Mouse (Mus musculus) heart, adult 2 months (tissue): Measurements from ENCODE around the gene Gm37240. TPM values are rescaled to one million over a fixed set of nuclear protein-coding genes. Genes with fewer than 3 reads are reported as not detected.

Experiments
- DNase-seq, 2 experiments: peaks; one replicate each; pipeline ENCODE4 v3.0.0; 2021
- H3K27ac ChIP-seq: fragments of 200-600 bp; 2 replicates; pipeline ENCODE4 v1.8.1; 2022
- H3K27me3 ChIP-seq: fragments of 200-500 bp; 2 replicates; pipeline ENCODE4 v1.6.1; 2012; ENCODE audit warnings: mild to moderate bottlenecking, low read length, inconsistent platforms, mixed read lengths; ENCODE audit not compliant: control insufficient read depth, insufficient read depth
- H3K36me3 ChIP-seq: fragments of 200-500 bp; 2 replicates; pipeline ENCODE4 v1.6.1; 2012; ENCODE audit warnings: low read length, inconsistent platforms; ENCODE audit not compliant: control insufficient read depth, insufficient read depth
- H3K4me1 ChIP-seq: fragments of 200-500 bp; 2 replicates; pipeline ENCODE4 v1.6.1; 2011; ENCODE audit warnings: low read length; ENCODE audit not compliant: control insufficient read depth, insufficient read depth
- H3K4me3 ChIP-seq: fragments of 200-600 bp; 2 replicates; pipeline ENCODE4 v1.8.1; 2022
- H3K79me2 ChIP-seq: fragments of 200-500 bp; replicated peaks from 2 replicates; pipeline ENCODE4 v1.6.1; 2012; ENCODE audit warnings: mild to moderate bottlenecking, inconsistent platforms, low read length, moderate library complexity, mixed read lengths; ENCODE audit not compliant: control insufficient read depth, insufficient read depth
- H3K9ac ChIP-seq: fragments of 200-500 bp; 2 replicates; pipeline ENCODE4 v1.6.1; 2012; ENCODE audit warnings: low read depth, mild to moderate bottlenecking, control low read depth, inconsistent platforms, low read length, mixed read lengths
- CTCF ChIP-seq: fragments of 200-600 bp; IDR thresholded peaks from 2 replicates; pipeline ENCODE4 v1.8.1; 2022; ENCODE audit warnings: antibody characterized with exemption, mild to moderate bottlenecking, moderate library complexity
- EP300 ChIP-seq: fragments of 200-500 bp; IDR thresholded peaks from 2 replicates; pipeline ENCODE4 v1.6.1; 2011; ENCODE audit warnings: low read depth, low read length, control low read depth; ENCODE audit not compliant: insufficient read depth
- POLR2A ChIP-seq: fragments of 200-500 bp; IDR thresholded peaks from 2 replicates; pipeline ENCODE4 v1.6.1; 2011; ENCODE audit warnings: mild to moderate bottlenecking, low read depth, low read length, control low read depth; ENCODE audit not compliant: insufficient read depth
- WGBS: fragments of 180-500 bp; shearing (Covaris S2); methylation state at CpG from one replicate; pipeline ENCODE4 v1.1.7; 2018; 5-methylcytosine and 5-hydroxymethylcytosine counted together
- intact Hi-C: fragments of 180-260 bp; cut with DNase I; formaldehyde crosslinking; loops from one replicate; pipeline ENCODE4 v1.15.1; 2025
- polyA plus RNA-seq: library from polyadenylated mRNA; depleted of rRNA; stranded (reverse); fragments of >200 nt; gene quantifications from 2 replicates; pipeline ENCODE4 v1.2.3, GENCODE M21; 2012
- total RNA-seq, 2 experiments: library from RNA; stranded (reverse); gene quantifications; 2 replicates each; pipeline ENCODE4 v1.2.3; 2021

Gene Gm37240
- total and polyA plus RNA-seq, 3 experiments = 25.0 to 45.3 (median 36.6) TPM

DNA sequence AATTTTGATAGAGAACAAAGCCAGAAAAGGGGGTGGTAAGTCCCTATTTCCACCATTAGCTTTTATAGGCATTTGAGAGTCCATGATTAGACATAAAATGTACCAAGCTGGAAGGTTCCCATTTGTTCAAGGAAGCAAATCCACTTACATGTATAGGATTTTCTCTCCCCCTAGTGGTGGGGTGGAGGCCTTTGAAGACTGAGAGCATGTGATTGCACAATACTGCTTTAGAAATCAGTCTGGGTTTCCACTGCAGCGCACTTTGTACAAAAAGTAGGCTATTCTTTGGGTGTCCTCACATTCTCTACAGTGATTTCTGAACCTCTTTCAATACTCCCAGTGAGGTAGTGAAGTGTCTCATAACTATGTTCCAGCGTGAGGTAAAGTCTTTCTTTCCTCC lies 316.0 kb downstream of the Gm37240 start:
- no peak for TF ChIP-seq EP300
- TF ChIP-seq CTCF = peak; percentile 83
- Histone ChIP-seq H3K36me3 (peaks cover 2% of the 10 kb centered on the region), H3K27ac (peak overlapping the region; percentile 61), H3K4me1 (peaks cover 1% of the 10 kb centered on the region), H3K9ac (no peak overlapping the region), H3K4me3 (no peak overlapping the region), H3K27me3 (no peaks in the 10 kb centered on the region), H3K79me2 (no peaks in the 10 kb centered on the region)
- intact Hi-C loops = loop anchor here (1.0 to 10.0 kb wide), 3 partner anchors 351 to 986 kb away; partner anchors contain the start of gene Arfip1
- DNase-seq = peak in 1 of 2 experiments; percentile 42
- 44% methylated on average over 2 of the region's 2 CpGs for WGBS

DNA sequence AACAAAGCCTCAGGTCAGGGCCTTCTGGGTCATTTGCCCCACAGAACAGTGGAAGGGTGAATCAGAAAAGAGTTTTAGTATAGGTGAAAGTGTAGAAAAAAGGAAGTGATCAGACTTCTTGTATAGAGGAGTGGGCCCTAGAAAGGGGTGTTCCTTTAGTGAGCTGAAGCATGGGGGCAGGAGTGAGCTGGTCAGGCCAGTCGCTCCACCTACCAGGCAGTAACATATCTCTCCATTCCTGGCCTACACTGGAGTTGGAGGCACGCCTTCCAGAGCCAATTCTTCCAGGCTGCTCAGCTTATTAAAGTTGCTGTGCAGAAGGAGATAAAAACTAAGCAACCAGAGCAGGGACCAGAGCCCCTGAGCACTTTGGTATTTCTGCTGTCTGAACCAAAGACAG lies 322.7 kb downstream of the Gm37240 start:
- Histone ChIP-seq H3K27me3 (no peaks in the 10 kb centered on the region), H3K4me3 (no peak overlapping the region), H3K36me3 (no peaks in the 10 kb centered on the region), H3K27ac (peak overlapping the region; percentile 20; the same call in 1 of the 2 replicates), H3K9ac (no peak overlapping the region), H3K79me2 (no peaks in the 10 kb centered on the region), H3K4me1 (no peaks in the 10 kb centered on the region; the same call in 1 of the 2 replicates)
- intact Hi-C loops = no loop called here
- no peak for DNase-seq
- WGBS = 48% methylated on average over 2 of the region's 2 CpGs
- peak; percentile 25; the same call in 1 of the 2 replicates for TF ChIP-seq CTCF
- TF ChIP-seq POLR2A = no peak

DNA sequence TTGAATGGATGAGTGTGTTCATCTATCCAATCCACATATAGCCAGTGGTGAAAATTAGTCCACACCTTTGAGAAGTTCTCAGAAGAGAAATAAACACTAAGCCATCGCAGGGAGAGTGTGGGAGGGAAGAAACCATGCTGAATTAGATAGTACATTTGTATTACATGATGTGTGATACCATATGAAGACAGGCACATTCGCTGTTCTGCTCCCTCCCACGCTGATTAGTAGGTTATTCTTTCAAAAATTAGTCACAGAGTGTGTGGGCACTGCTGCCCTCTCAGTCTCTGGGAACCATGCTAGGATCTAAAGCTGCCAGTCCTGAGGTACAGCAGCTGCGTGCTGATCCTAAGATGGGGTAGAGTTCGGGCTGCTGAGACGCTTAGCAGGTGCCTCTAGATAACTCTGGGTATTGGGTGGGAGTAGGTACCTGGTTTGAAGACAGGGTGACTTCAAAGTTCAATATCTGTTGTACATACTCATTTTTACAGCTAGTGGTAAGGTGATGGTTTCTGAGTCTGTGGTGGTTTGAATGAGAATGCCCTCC lies 333.5 kb downstream of the Gm37240 start:
- H3K36me3 ChIP-seq = peaks cover 6% of the 10 kb centered on the region; the same call in 1 of the 2 replicates
- DNase-seq = no peak
- no peaks in the 10 kb centered on the region for H3K27me3 ChIP-seq
- no peaks in the 10 kb centered on the region for H3K79me2 ChIP-seq
- no peak overlapping the region for H3K4me3 ChIP-seq
- TF ChIP-seq EP300 = no peak
- peak overlapping the region; percentile 90; the same call in 1 of the 2 replicates for H3K27ac ChIP-seq
- H3K9ac ChIP-seq = no peak overlapping the region
- WGBS = 72% methylated on average over 6 of the region's 6 CpGs
- intact Hi-C loops = loop anchor here (5.0 kb wide), 1 partner anchor 37 kb away; no protein-coding TSS in a partner anchor
- H3K4me1 ChIP-seq = peaks cover 2% of the 10 kb centered on the region; the same call in 1 of the 2 replicates

DNA sequence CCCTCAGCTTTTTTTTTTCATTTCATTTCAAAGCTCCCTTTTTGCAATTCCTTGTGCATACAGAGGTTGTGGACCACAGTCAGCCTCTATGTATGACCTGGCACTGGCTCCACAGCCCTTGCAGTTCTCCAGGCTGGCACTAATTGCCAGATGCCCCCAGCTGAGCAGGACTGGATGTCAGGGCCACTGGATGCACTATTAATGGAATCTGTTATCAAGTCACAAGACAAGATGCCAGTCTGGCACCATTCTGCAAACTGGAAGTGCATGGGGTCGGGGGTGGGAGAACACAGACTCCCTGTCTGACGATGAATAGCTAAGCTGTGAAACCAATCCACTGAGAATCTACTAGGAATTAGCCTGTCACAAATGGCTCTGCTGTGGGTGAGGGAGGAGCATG lies 336.0 kb downstream of the Gm37240 start:
- Histone ChIP-seq H3K36me3 (peaks cover 6% of the 10 kb centered on the region; the same call in 1 of the 2 replicates), H3K4me3 (peak overlapping the region; percentile 1; the same call in 1 of the 2 replicates), H3K4me1 (peaks cover 2% of the 10 kb centered on the region; the same call in 1 of the 2 replicates), H3K27me3 (no peaks in the 10 kb centered on the region), H3K9ac (peak overlapping the region; percentile 46; the same call in 1 of the 2 replicates), H3K79me2 (no peaks in the 10 kb centered on the region), H3K27ac (peak overlapping the region; percentile 90)
- DNase-seq = peak; percentile 36 to 69
- 0 out of 2 replicates have a peak, but pooled peaks have one; percentile 18 for TF ChIP-seq POLR2A
- no peak for TF ChIP-seq CTCF
- TF ChIP-seq EP300 = peak; percentile 88
- intact Hi-C loops = loop anchor here (5.0 kb wide), 1 partner anchor 34 kb away; no protein-coding TSS in a partner anchor
- WGBS = 36% methylated on average over 2 of the region's 2 CpGs

DNA sequence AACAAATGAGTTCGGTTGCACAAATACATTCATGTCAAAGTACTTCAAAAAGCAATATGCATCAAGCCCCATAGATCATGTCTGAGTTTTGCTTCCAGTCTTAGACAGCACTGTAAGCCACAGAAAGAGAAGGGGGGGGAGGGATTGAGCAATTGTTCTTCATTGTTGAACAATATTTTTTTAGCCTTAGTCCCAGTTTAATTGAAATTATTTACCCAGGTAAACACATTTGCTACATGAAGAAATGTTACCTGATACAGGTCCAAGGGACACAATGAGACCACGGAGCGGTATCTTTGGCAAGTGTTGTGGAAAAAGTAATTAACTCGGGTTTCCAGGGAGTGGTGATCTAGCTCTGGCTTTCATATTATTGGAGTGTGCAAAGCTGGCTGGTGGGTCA lies 337.0 kb downstream of the Gm37240 start:
- Histone ChIP-seq H3K27ac (peak overlapping the region; percentile 90), H3K4me3 (no peak overlapping the region), H3K79me2 (no peaks in the 10 kb centered on the region), H3K9ac (no peak overlapping the region), H3K27me3 (no peaks in the 10 kb centered on the region), H3K36me3 (peaks cover 6% of the 10 kb centered on the region; the same call in 1 of the 2 replicates), H3K4me1 (peaks cover 2% of the 10 kb centered on the region; the same call in 1 of the 2 replicates)
- intact Hi-C loops = loop anchor here (5.0 kb wide), 1 partner anchor 33 kb away; no protein-coding TSS in a partner anchor
- WGBS = 35% methylated on average over 4 of the region's 4 CpGs
- no peak for DNase-seq
- no peak for TF ChIP-seq CTCF
- no peak for TF ChIP-seq EP300
- no peak for TF ChIP-seq POLR2A

DNA sequence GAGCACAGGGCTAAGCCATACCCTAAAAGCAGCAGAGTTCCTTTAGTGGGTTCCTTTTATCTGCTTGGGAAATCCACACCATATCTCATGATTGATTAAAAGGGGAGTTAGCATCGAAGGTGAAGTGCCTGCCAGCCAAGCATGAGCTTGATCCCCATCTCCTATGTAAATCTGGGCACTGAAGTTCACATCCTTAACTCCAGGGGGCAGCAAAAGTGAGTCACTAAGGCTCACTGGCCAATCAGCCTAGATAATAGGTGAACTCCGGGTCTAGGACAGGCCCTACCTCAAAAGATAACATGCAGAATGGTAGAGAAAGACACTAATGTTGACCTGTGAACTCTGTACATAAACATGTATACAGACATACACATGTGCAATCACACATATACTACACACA lies 343.7 kb downstream of the Gm37240 start:
- no peak for DNase-seq
- no peak overlapping the region for H3K9ac ChIP-seq
- H3K27me3 ChIP-seq = no peaks in the 10 kb centered on the region
- intact Hi-C loops = no loop called here
- TF ChIP-seq EP300 (no peak), POLR2A (no peak), CTCF (peak; percentile 57)
- H3K36me3 ChIP-seq = no peaks in the 10 kb centered on the region
- H3K79me2 ChIP-seq = no peaks in the 10 kb centered on the region
- no peak overlapping the region for H3K27ac ChIP-seq
- no peaks in the 10 kb centered on the region for H3K4me1 ChIP-seq
- no peak overlapping the region for H3K4me3 ChIP-seq
- WGBS = 38% methylated on average over 2 of the region's 2 CpGs
